Mouse (Mus musculus) ES-Bruce4 (cell line): ENCODE results near the gene Ehmt1.

Source experiments
- CTCF ChIP-seq: IDR thresholded peaks from one replicate; pipeline ENCODE4 v1.8.1; 2011; ENCODE audit warnings: low read depth, low read length
- POLR2A ChIP-seq: IDR thresholded peaks from one replicate; pipeline ENCODE4 v1.8.1; 2011; ENCODE audit warnings: low read length; ENCODE audit not compliant: insufficient read depth

DNA sequence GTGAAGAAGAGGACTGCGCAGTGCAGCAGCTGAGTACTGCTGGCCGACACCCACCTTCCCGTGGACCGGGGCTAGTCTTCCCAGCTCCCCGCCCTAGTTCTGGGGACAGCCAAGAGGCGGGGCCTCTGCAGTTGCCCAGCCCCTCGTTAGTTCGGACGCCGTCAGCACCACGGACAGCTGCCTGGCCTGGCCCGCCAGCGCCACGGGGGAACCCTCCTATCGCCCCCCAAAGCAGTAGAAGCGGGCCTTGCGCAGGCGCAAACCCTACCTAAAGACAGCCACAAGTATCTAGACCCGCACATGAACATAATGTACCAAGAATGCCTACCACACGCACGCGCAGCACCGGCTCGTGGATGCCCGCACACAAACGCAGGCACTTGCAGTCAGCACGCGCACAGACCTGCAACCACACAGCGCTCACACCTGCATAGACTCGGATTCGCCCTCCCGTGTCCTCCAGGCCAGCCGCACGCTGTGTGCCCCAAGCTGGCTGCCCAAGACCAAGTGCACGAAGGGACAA, 157.4 kb downstream of the Ehmt1 start:
- TF ChIP-seq POLR2A (no peak), CTCF (no peak)
